Mouse (Mus musculus) frontal cortex, adult 2 months (tissue): ENCODE results near the gene Trpd52l3. TPM values are rescaled to one million over a fixed set of nuclear protein-coding genes. Genes with fewer than 3 reads are reported as not detected.
A peak's percentile ranks its signal among the peaks of the same experiment; 100 is the strongest.

Experiments used
- DNase-seq, 2 experiments: peaks; one replicate each; pipeline ENCODE4 v3.0.0; 2022; ENCODE audit warnings: low spot score in 1 of 2; ENCODE audit errors: extremely low spot score in 1 of 2
- polyA plus RNA-seq: library from polyadenylated mRNA; depleted of rRNA; stranded (reverse); fragments of >200 nt; gene quantifications from 2 replicates; pipeline ENCODE4 v1.2.3, GENCODE M21; 2012; rRNA removed

The Trpd52l3 gene
- polyA plus RNA-seq, 1 experiment = not detected

GRCm38 (mm10) chr19:30029002-30029710, 25.6 kb downstream of the Trpd52l3 start:
- DNase-seq = no peak

GRCm38 (mm10) chr19:30029894-30030635, 26.5 kb downstream of the Trpd52l3 start, which contains the start of gene Uhrf2:
Gene Uhrf2 (plus strand): TSS chr19:30030513.
- DNase-seq = peak; percentile 89 to 94

- no peak for DNase-seq
These were observed 27.3 kb downstream of the Trpd52l3 start for GRCm38 (mm10) chr19:30030636-30031467.

GRCm38 (mm10) chr19:30031468-30031931, 27.9 kb downstream of the Trpd52l3 start:
- DNase-seq = no peak

GRCm38 (mm10) chr19:30032206-30032605, 28.6 kb downstream of the Trpd52l3 start:
- DNase-seq = no peak

- DNase-seq = no peak
These were observed 31.8 kb downstream of the Trpd52l3 start for GRCm38 (mm10) chr19:30035361-30035760.

- no peak for DNase-seq
These were observed 40.1 kb downstream of the Trpd52l3 start for GRCm38 (mm10) chr19:30043691-30044090.

GRCm38 (mm10) chr19:30044630-30045029, 41.0 kb downstream of the Trpd52l3 start:
- no peak for DNase-seq

- no peak for DNase-seq
These were observed 42.3 kb downstream of the Trpd52l3 start for GRCm38 (mm10) chr19:30045857-30046256.

- no peak for DNase-seq
These were observed 47.0 kb downstream of the Trpd52l3 start for GRCm38 (mm10) chr19:30050584-30050983.

GRCm38 (mm10) chr19:30051479-30051878, 47.9 kb downstream of the Trpd52l3 start:
- DNase-seq = no peak

- no peak for DNase-seq
These were observed 50.6 kb downstream of the Trpd52l3 start for GRCm38 (mm10) chr19:30054218-30054617.

Other genes with a start within 250 kb of the Trpd52l3 start
- 25.5 and 32.5 TPM in 2 replicates for gene 9930021J03Rik, start 197.8 kb upstream of the Trpd52l3 start, polyA plus RNA-seq
- gene Ranbp6, start 190.8 kb upstream of the Trpd52l3 start, polyA plus RNA-seq = 15.5 and 16.8 TPM in 2 replicates
- gene Il33, start 78.7 kb upstream of the Trpd52l3 start, polyA plus RNA-seq = 21.5 and 21.7 TPM in 2 replicates
- gene Uhrf2, start 26.7 kb downstream of the Trpd52l3 start, polyA plus RNA-seq = 76.9 and 77.9 TPM in 2 replicates
- 33.1 and 36.5 TPM in 2 replicates for gene Gldc, start 171.6 kb downstream of the Trpd52l3 start, polyA plus RNA-seq
- gene Mbl2, start 229.2 kb downstream of the Trpd52l3 start, polyA plus RNA-seq = not detected in 2 replicates